Mouse (Mus musculus) adrenal gland, adult 18-20 months (tissue): Measurements from ENCODE around the gene Trpm4. TPM values are rescaled to one million over a fixed set of nuclear protein-coding genes. Genes with fewer than 3 reads are reported as not detected.

Source experiments
- DNase-seq, 2 experiments: peaks; one replicate each; pipeline ENCODE4 v3.0.0; 2021 to 2022; ENCODE audit warnings: low spot score in 2 of 2
- total RNA-seq, 2 experiments: library from RNA; stranded (reverse); gene quantifications; 1 replicate in 1 of 2; 2 replicates in 1 of 2; pipeline ENCODE4 v1.2.3; 2021

The Trpm4 gene
- total RNA-seq, 2 experiments from 2014 or later: 7.8 to 11.0 TPM

DNA sequence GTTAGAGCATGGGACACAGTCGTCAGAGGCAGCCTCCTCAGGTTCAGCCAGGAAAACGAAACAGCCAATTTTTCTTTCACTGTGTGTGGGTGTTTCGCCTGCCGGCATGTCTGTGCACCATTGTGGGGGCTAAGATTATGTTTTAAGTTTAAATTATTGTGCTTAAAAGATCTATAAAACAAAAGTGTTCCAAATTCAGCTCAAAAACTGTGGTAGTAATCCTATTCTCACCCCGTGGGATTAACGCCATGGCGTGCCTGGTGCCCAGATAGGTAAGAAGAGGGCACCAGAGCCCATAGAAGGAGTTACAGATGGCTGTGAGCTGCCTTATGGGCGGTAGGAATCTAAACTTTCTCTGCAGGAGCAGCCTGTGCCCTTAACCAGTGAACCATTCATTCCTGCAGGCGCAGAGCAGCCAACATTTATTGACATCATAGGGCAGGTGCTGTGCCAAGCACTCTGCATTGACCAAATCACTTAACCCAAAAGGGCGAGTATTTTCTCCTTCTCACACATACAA is 18.3 kb downstream of the Trpm4 start:
- DNase-seq: peak in 1 of 2 experiments; percentile 8

DNA sequence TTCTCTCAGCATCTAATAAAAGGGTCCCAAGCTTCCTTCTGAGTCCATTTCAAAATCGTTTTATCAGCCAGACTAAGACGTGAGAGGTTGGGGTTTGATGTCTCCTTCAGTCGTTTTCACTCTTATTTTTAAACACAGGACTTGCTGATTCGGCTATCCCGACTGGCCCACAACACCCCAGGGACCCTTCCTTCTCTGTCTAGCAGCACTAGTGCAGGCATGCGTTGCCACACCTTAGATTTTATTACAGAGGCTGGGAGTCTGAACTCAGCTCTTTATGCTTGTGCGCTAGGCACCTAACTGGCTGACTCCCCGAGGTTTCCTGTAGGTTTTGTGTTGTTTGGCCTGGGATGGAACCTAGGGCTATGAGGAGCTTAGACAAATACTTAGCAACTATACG is 20.1 kb downstream of the Trpm4 start:
- peak in 1 of 2 experiments; percentile 11 for DNase-seq

DNA sequence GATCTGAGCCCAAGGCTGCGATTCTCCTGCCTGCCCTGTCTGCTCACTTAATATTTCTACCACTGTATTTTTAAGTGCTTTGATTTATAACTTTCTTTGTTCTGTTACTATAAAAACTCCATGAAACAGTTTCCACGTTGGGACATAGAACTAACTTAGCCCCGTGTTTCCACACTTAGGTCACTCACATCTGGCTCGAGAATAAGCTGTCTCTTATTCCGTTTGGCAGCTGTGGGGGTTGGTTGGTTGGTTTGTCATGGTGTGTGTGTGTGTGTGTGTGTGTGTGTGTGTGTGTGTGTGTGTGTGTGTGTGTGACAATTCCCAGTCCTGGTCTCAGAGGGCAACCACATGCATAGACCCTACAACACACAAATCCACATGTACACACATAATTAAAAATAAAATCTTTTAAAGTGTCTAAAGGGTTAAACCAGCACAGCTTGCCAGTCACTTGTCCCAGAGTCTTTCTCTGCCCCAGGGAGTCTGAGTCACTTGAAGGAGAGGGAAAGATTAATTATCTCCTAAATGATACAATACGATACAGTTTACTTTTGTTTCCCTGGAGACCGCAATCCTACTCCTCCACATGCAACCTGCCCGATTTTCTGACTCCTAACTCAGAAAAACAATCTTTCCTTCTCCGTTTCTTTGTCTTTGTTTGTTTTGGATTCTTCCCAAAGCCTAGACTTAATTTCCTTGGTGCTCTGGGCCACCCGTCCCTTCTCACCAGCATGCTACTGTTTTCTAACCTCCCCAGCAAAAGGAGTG is 20.7 kb downstream of the Trpm4 start:
- no peak for DNase-seq

DNA sequence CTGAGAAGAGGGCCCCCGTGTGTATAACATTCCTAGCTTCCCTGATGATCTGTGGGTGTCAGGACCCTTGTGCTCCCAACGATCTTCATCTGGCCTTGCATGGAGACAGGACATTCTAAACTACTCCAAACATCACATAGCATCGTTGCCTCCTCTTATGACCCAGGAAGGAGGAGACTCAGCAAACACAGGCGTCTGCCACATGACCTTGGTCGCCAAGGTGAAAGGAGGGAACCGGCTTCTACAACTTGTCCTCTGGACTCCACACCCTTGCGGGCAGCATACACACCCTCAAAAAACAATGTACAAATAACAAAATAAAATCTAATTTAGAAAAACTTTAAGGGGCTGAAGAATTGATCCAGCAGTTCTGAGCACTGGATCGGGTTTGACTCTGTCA is 21.6 kb downstream of the Trpm4 start:
- DNase-seq: no peak

DNA sequence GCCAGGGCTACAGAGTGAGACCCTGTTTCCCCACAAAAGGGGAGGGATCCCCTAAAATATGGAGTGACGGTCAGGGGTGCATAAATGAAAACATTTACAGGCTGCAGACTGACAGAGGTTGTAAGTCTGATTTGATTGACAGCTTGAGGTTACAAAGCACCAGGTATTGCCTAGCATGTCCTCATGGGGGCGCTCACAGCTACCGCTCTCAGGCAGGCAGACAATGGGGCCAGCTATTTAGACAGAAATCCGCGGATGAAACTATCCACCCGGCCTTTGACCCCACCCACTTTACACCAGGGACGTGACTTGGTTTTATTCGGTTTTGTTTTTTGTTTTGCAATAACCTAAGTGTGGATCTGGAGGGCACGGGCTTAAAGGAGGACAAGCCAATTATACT is 24.1 kb downstream of the Trpm4 start:
- DNase-seq: peak; percentile 18 to 54

DNA sequence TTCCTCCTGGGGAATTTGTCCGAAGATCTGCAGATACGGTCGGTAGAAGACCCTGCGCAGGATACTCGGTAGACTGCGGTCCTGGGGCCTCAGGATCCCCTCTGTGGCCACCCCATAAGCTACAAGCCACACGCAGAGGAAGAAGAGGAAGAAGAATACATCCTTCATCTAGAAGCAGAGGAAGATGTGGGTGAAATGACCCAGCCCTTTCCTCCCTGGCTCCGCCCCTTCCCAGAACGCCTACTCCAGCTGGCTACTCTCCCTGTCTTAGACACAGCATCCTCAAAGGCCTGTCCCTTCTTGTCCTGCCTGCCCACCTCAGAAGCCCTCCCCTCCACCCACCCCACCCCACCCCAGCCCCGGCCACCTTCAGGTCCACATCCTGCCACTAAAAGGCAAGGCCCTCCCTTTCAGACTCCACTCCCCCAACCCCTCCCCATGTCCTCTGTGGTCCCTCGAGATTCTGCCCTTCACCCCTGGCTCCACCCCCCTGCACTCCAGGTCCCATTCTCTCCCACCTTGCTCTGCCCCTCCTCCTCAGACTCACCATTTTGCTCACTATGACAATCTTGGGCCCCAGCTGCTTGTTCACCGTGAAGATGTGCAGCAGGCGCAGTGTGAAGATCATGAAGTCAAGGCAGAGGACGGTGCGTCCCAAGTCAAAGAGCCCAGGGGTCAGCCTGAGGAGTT is 24.9 kb downstream of the Trpm4 start:
- DNase-seq: peak in 1 of 2 experiments; percentile 18

DNA sequence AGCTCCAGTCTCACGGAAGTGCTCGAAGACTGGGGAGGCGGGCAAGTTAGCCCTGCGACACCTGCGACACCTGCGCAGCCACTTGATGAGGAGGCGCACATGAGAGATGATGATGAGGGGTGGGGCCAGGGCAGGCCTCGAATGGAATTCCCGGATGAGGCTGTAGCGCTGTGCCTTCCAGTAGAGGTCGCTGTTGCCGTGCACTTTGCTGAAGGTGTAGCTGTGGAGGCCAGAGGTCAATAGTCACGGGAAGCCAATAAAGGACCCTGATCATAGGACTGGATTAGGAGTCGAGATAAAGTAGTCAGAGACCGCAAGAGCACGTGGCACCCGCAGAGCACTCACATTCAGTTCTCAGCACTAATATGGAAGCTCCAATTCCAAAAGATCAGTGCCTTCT is 28.3 kb downstream of the Trpm4 start:
- peak; percentile 46 to 61 for DNase-seq

DNA sequence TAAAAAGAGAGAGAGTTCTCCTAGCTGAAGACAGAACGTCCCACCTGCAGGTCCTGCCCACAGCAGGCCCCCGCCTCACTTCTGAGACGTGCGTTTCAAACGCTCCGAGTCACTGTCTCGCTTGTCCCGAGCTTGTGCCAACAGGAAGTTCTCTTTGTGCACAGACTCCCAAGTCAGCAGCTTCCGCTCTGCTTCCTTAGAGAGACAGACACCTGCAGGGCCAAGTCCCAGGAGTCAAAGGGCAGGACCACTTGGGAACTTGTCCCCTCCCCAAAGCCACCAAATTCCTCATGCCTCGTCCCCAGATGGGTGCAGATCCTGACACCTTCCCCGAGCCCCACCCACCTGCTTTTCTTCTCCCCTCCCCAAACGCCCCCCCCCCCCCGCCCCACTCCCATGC is 28.7 kb downstream of the Trpm4 start:
- no peak for DNase-seq

DNA sequence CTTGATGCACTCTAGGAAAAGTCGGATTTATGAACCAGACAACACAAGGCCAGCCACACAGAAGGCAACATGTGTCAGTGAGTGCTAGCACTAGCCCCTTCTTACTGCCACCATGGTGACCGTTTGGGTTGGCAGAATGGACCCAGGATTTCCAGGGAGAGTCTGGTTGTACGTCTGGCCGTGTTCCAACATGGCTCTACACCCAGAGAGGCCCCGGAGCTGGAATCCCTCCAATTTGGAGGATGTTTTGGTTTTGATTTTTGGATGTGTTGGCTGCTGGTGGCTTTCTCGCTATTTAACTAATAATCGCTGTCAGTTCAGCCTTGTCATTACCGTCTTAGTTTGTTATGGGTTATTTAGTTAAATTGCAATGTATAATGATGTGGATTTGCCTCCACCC is 31.0 kb downstream of the Trpm4 start:
- no peak for DNase-seq

DNA sequence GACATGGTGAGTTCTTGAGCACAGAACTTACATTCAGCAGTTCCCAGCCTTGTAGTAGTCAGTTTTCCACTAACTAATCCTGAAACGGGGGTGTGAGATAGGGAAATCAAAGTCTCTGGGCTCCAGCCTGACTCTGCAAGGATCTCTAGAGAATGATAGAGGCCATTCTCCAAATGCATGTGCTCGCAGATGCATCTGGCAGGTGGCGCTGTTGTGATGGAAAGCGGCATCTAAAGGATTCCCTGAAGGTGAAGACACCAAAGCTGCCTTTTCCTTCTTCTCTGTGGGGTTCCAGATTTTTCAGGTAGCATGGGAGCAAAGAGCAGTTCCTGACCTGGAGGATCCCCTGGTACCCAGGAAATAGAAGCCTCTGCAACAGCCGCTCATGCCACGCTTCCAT is 33.3 kb downstream of the Trpm4 start:
- DNase-seq: peak; percentile 59 to 71

DNA sequence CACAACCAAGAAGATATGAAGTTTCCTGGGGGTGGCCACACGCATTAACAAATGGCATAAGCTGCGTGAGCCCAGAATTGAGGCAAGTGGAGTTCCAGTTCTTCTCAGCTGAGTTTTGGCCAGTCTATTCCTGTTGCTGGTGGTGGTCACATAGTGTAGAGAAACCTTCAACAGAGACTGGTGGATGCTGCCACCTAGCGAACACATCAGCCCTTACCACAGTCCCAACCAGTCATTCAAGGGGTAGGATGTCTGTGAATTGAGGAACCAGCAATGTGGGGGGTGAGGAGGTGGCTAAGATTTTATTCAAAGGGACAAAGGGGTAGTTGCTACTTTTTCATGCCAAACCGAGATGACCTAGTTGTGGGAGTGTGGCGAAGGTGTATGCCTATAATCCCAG is 33.8 kb downstream of the Trpm4 start:
- no peak for DNase-seq

DNA sequence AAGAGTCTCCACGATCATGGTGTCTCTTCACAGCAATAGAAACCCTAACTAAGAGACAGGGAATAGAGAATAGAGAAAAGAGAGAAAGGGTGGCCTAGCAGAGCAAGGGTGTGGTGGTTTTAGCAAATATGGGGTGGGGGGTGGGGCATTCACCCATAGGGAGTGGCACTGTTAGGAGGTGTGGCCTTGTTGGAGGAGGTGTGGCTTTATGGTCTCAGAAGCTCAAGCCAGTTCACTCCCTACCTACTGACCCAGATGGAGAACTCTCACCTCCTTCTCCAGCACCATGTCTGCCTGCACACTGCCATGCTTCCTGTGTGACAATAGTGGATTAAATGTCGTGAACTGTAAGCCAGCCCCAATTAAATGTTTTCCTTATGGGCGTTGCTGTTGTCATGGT is 36.0 kb downstream of the Trpm4 start:
- no peak for DNase-seq

DNA sequence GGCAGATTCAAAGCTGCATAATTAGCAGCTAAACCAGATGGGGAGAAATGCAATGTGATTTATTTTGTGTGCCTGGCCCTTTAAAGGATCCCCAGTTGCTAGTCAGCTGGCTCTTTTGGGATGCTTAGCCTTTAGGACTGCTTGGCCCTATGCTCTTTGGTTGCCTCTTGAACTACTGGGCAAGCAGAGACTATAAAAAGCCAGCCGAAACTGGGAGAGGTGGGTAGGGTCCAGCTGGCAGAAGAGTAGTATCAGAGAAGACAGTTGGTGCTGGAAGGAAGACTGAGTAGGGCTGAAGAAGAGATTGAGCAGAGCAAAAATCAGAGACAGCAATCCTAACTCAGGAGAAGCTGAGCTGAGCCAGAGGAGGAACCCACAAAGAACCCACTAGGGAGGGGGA is 37.0 kb downstream of the Trpm4 start:
- no peak for DNase-seq

DNA sequence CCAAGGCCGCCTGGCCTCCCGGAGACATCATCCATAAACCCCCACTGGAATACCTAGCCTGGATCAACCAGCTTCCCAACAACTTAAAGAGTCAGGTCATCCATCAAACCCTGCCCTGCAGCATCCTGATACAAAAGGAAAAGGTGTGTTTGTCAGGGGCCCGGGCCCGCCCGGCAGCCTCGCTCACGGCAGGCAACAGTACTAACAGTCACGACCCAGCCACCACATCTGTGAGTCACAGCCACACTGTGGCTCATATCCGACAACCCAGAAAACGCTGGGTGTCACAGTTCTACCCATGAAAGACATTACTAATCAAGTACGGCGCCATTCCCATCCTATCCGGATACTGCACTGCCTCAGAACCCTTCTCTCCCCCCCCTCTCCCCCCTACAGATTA is 47.1 kb downstream of the Trpm4 start:
- no peak for DNase-seq

DNA sequence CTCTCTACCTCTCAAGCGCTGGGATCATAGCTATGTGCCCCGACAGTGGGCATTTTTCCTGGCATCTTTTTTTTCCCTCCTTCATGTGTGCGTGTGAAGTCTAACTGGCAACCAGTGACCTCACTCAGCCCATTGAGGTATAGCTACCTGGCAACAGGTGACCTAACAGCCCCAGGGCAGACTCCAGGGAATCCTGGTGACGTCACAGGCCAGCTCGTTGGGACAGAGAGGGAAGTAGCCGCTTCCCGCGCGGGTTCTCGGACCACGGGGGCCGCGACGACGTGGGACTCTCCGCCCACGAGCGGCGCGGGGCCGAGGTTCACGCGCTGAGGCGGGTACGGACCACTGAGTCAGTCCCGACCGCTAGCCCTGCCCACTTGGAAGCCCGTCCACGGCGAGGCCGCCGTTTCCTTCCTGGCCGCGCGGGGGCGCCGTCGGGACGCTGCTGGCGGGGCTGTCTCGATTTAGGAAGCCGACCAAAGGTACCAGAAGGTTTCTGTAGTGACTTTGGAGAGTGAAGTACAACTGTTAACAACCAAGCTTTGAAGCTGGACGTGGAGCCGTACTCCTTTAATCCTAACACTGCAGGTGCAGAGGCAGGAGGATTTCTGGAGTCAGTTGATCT is 56.3 kb downstream of the Trpm4 start, which contains the start of gene Slc6a21:
Slc6a21 (plus strand) TSS at position 378 of the 625 bp plus-strand sequence.
- DNase-seq: peak; percentile 80 to 86

DNA sequence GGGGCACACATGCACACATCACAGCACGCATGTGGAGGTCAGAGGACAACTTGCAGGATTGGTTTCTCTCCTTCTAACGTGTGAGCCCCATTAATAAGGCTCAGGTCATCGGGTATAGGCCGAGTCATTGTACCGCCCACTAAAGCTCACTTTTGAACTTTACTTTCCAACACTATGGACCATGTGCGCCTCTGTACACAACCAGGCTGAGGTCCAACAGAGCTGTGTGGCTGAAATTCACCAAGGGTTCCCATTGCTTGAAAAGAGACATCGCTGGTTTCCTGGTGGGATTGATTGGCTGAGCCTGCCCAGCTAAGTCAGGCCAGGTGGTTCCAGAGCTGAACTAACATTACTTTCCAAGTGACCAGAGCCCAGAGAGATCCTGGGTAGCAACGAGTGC is 59.9 kb downstream of the Trpm4 start:
- DNase-seq: no peak

DNA sequence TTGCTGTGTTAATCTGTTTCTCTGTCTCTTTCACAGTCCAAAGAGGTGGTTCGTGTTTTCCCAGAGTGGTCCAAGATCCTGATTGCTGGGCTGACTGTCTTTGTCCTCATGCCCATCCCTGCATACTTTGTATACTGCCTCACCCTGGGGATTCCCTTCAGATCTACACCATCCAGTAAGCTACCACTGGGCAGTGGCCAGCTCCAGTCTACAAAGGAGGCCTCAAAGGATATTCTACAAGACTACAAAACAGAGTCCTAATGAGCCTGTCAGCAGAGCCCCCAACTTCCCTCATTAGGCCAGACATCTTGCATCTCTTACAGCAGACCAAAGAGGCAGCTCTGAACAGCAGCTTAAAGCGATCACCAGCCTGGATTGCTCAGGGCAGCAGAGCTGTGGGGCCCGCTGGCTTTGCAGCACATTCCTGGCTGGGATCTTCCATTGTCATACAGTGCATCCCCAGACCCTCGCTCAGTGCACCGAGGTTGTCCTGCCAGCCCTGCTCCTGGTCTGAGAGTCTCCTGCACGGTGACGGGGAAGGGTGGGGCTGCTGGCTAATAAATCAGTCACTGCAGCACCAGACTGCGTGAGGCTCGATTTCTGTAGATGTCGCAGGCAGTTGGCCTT is 60.7 kb downstream of the Trpm4 start:
- DNase-seq: no peak

DNA sequence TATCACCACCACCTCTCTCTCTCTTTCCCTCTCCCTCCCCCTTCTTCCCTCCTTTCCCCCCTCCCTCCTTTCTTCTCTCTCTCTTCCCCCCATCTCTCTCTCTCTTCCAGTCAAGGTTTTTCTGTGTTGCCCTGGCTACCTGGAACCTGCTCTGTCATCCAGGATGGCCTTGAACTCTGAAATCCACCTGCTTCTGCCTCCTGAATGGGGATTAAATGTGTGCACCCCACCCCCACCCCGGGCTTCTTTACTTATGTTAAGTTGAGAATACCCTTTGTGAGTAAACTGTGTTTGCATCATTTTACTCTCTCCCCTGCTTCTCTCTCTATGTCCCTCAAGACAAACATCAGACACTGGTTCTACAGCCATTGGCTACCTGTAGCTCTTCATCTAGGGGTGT is 68.1 kb downstream of the Trpm4 start:
- no peak for DNase-seq

DNA sequence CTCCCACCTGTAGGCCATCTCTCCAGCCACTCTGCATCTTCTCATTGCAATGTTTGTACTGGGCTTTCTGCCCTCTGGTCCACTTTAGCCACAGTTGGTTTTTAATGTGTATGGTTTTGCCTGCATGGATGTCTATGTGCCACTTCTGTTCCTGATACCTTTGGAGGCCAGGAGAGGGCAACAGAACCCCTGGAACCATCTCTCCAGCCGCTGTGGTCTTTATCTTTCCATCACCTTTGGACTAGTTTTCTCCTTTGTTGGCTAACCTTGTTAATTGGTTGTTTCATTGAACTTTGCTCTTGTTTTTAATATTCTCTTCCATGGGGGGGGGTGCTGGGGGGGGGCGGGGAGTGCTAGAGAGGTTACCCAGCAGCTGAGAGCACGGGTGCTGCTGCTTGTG is 69.2 kb downstream of the Trpm4 start:
- DNase-seq: no peak

DNA sequence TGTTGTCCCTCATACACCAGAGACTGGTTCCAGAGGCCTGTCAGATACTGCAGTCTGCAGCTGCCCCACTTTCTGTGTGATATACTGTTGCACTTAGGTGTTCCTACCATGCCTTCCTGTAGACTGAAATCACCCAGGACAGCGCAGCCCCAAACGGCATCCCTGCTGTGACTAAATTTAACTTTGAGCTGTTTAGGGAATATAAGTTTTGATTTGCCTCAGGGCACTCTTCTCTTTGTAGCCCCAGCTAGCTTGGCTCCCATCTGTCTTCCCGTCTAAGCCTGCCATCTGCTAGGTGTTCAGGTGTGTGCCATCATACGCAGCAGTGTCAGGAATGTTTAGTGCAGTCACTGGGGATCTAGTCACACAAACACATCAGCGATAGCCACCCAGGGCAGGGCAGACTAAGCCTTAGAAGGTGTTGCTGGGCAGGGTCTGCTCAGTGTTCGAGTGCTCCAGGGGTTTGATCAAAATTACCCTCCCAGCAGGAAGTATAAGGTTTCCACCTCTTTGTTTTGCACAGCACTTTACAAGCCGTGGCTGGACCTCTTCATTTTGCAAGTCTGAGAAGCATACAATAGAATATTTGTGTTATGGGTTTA is 70.5 kb downstream of the Trpm4 start:
- DNase-seq: no peak

DNA sequence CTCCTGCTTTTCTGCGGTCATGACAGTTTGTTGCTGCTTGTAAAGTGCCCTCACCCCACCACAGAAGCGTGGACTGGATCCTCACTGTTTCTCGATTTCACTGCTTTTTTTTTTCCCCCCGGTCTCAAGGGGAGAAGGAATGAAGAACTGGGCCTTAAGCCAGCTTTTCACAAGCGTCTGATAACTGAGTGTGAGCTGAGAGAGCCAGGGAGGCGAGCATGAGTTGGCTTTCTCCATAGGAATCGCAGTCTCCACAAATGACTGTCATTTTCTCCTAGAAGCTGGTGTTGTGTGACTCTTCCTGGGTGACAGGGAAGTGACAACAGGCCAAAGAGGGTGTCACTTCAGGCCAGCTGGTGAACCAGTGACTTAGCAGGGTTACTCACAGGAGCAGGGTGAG is 71.3 kb downstream of the Trpm4 start:
- DNase-seq: no peak
